Mouse (Mus musculus) retina, postnatal 1 day (tissue): ENCODE measurements around the gene Foxn3.

Source experiments
- DNase-seq: peaks from one replicate; pipeline ENCODE4 v3.0.0-alpha.2; 2012

Gene Foxn3

DNA sequence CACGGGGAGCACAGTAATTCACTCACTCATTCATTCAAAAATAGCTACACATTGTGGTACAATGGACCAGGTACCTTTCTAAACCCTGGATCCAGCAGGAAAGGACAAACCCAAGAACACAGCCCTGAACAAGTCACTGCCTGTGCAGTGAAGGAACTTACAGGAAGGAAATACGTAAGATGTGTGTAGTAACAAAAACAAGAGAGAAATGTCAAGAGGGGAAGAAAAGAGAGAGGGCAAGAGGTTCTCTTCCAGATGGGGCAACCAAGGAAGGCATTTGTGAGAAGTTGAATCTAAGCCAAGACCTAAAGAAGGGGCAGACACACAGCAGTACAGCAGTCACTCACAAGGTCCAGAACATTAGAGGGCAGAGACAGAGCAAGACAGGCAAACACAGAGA lies 243.5 kb downstream of the Foxn3 start:
- DNase-seq, result no peak

DNA sequence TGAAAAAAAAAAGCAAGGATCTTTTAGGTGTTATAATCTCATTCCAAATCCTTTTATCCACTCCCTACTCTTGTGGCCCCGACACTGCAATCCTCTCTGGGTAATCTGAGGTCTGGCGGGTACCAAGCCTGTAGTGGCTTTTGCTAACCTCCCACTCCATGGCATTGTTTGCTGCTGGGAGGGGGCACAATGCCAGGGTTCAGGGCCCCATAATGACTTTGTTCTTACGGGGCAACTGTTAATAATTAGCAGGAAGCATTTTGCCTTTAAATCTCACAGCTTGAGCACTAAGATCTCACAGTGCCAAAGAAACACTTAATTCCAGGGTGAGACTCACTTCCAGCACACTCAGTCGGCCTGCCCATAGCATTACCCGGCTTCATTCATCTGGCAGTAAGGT lies 244.2 kb downstream of the Foxn3 start:
- no peak for DNase-seq

GRCm38 (mm10) chr12:99315931-99316330 lies 247.5 kb downstream of the Foxn3 start:
- DNase-seq, result no peak

GRCm38 (mm10) chr12:99314817-99315216 lies 248.6 kb downstream of the Foxn3 start:
- DNase-seq, result no peak

GRCm38 (mm10) chr12:99311303-99311702 lies 252.1 kb downstream of the Foxn3 start:
- DNase-seq, result peak; percentile 63

GRCm38 (mm10) chr12:99309937-99310336 lies 253.4 kb downstream of the Foxn3 start:
- no peak for DNase-seq

DNA sequence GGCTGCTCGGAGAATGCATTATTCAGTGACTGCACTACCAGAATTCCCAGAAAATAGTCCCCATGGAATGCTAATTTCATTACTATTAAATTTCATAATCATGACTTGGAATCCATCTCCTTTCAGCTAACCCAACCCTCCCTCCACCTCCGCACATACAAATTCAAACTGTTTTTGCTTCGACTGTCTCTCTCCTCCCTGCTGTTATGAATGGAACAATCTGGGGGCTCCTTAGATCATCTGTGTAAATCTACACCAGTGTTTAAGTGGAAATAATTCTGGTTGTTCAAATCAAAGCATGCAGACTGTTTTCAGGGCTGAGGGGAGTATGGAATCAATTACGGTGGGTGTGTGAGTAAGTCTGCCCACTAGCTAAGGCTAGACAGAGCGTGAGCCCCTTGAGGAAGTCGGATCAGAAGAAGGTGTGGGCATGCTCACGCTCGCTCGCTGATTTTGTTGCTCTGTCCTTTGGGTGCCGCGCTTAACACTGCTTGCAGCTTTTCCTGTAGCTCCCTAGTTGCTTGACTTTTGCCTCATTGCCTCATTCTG lies 254.8 kb downstream of the Foxn3 start:
- no peak for DNase-seq

DNA sequence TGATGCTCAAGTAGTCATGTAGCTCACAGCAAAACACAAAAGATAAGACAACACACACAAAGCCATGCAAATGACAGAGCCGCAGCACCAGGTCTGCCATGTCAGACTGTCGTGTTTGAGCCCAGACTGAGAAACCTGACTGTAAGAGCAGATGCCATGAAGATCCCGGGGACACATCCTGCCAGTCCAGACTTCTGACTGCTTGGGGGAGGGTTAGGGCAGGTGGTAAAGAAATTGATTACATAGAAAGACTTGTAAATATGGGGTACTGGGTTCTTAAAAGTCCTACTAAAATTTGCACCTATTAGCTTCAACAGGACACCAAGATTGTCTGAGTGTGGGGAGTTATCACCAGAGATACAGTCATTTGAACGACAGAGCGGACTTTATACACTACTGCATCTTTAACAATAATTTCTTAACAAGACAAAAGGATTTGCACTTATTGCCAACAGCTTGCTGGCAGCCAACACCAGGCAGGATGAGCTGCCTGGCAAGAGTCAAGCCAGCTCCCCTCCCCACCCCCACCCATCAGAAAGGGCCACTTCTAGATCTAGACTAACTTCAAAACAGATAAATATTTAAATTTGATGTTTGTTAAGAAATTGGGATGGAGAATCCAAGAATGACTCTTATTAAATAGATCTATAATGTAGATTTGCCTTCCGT lies 256.7 kb downstream of the Foxn3 start:
- no peak for DNase-seq

DNA sequence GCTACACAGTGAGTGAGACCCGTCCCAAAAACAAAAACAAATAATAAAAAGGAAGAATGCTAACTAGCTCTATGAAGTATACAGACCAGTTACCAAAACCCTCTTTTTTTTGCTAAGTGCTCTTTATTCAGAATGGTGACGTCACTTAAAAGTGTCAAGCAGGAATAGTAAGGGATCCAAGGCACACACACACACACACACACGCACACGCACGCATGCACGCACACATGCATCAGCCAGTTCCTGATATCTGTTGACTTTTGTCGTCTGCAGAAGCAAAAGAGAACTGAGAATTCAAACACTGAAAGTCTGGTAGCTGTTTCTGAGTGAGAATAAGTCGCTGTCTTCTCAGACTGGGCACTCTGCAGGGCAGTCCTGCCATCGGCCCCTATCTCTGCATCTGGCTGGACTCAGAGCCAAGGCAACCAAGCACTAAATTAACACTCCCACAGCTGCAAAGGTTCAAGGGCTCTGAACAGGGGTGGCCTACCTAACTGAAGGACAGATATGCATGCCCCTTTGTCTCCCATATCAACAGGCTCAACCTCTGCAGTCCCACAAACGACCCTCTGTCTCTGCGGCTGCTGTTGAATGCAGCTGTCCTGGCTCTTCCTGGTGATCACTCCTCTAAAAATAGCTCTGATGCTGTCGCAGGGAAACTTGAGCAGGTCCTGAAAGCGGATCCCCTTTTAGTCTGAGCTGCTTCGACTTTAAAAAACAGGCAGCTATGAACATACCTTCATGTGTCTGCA lies 257.4 kb downstream of the Foxn3 start:
- DNase-seq, result peak; percentile 52

DNA sequence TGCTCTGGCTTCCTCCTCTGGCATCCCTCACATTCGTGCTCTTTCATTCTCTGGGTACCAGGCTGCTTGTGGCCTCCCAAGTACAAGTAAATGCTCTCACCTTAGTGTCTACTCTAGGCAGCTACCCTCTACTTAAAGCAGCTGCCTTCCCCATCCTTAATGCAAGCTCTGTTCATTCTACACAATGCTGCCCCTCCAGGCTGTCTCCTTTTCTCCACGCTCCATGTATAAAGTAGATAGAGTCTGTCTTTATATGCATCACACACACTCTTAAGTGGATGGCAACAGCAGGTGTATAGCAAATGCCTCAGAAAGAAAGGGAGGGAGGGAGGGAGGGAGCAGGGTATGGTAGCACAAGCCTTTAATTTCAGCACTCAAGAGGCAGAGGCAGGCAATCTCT lies 258.1 kb downstream of the Foxn3 start:
- DNase-seq, result no peak

DNA sequence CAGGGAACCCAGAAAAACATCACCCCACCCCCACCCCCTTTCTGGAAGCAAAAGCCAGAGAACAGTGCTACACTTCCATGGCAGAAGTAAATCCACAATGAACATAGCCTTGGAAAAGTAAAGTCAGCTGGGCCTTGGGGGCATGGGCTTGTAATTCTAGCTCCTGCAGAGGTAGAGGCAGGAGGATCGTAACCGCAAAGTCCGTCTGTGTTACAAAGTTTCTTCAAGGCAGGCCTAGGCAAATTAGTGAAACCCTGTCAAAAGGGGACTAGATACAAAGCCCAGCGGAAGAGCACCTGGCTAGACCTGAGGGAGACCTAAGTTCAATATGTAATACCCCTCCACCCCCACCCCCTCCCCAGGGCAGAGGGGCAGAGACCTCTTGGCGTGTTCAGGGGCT lies 259.3 kb downstream of the Foxn3 start:
- no peak for DNase-seq

GRCm38 (mm10) chr12:99303581-99303980 lies 259.8 kb downstream of the Foxn3 start:
- no peak for DNase-seq

DNA sequence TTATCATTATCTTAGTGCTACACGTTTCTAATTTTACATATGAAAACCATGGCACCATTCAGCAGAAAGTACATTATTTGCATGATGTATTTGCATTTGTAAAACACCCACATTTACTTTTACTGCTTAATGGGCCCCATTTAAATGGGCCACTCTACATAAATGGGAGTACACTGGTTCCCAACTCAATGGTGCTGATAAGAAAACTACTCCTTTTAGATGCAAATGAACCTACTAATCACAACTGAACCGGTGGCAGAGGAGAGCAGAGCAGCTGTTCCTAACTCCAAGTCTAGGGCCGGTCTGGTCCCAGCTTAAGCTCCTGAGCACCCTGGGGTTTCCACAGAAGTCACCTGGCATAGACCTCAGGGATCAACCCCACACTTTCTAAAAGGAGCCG lies 263.5 kb downstream of the Foxn3 start:
- DNase-seq, result no peak

DNA sequence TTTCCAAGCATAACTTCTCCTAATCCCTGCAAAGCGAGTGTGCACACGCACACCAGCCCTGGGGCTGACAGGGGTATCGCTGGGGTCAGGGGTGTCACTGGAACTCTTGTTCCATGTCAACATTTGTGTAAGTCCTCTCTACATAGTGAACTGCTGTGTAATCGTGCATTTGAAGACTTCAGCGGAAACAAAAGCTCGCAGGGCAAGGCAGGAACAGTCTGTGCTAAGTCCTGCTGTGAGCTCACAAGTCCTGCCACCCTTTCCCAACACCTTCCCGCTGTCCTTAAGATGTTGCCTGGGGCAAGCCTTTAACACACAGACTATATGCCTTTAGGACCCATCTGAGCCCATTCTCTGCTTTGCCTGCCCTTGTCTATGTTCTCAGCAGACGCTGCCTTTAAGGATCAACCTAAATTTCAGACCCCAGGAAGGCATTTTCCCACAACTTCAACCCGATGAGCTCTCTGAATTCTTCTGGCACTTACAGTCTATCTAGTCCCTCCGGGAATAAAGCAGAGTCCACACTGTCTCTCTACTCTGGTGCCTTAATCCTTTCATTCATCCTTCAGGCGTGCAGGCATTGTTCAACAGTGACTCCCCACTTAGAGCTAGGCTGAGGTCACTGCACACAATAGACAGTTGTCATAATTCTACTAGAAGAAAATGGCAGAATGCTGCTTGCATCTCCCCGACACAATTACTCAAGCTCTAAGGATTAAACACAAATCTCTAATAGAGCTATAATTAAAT lies 264.4 kb downstream of the Foxn3 start:
- peak; percentile 77 for DNase-seq

DNA sequence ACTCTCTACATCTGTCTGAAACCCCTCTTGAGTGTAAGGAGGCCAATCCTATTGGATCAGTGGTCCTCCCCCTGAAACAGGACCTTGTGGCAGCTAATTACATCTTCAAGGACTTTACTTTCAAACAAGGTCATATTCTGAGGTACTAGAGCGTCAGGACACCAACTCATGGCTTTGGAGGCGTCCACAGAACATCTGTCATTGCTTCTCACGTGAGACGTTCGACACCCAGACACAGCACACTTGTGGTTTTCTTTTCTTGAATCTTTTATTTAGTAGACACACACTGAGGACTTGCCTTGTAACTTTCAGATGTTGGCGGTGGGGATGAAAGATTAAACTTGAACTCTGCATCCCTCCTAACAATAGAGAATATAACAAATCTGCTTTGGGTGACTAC lies 265.1 kb downstream of the Foxn3 start:
- DNase-seq, result no peak

DNA sequence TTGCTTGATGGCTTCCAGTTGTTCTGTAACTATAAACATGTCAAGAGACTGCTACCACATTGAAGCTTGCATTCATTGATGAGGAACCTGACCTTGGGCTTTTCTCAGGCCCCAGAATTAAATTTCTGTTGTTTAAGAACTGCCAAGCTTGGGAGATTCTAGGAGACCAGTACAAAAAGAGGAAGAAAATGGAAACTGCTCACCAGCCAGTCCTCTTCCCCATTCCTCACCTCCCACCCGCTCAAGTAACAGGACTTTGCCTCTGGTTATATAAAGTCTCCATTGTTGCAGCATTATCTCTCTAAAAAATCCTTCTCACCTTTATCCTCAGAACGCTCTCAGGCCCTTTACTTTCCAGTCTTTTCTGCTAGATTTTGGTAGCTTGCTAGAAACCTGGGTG lies 265.6 kb downstream of the Foxn3 start:
- no peak for DNase-seq

DNA sequence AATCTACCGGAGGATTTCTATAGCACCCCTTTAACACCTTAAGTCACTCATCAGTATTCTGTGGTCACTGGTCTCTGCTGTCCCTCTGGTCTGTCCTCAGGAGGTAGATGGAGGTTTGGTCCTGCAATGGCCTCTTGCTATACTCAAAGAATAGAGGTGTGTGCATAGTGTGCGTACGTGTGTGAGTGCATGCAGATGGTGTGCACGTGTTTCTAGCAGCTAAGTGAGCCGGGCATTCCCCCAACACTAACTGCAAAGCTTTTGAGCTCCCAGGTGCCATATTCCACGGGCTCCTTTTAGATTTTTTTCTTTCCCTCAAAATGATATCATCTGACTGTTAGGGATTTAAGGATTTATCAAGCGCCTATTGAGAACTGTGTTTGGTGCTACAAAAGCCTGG lies 269.9 kb downstream of the Foxn3 start:
- DNase-seq, result no peak

GRCm38 (mm10) chr12:99292152-99292551 lies 271.2 kb downstream of the Foxn3 start:
- DNase-seq, result peak; percentile 45

- DNase-seq, result no peak
These were observed 276.3 kb downstream of the Foxn3 start for GRCm38 (mm10) chr12:99287081-99287480.

DNA sequence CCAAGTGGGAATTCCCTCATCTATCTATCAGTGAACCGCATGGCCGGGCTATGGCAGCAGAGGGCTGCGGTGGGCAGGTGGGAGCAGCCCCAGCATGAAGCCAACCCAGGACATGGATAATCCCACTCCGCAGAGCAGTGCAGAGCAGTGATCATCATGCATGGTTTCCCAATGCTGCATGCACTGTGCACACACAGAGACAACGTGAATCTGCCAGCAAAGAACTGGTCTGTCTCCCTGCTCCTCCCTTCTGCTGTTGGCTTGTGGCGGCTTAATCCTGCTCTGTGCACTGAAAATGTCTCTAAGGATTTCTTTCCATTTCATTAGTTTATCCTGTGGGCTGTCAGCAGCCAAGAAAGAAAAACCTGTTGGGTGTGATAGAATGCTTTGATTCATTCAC lies 276.7 kb downstream of the Foxn3 start:
- peak; percentile 78 for DNase-seq

DNA sequence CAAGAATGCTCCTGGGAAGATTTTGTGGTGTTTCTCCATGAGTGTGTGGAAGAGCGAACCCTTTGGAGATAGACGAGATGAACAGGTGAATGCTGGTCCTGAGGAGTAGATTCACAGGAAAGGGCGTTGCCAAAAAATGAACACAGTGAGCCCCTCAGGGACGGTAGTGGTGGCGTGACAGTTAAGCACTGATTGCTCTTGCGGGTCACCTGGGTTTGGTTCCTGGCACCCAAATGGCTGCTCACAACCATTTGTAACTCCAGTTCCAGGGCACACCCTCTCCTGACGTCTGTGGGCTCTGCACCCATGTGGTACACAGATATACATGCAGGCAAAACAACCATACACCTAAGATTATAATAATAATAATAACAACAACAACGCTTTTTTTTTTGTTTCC lies 277.7 kb downstream of the Foxn3 start:
- no peak for DNase-seq

DNA sequence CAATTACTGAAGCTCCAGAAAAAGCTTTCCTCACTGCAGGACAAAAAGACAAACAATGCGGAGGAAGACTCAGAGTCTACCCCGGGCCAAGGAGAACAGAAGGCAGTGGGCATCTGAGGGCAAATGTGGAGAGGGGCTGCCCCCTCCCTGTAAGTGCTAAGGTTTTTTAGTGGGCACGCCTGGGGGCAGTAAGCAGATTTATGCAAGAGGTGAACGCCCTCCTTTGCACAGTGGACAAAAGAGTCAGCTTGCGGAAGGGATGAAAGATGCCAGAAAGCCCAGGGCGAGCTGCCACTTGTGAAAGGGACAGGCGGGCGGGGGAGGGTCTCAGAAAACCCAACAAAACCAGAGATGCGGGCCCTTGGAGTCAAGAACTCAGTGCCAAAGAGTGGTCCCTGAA lies 278.2 kb downstream of the Foxn3 start:
- DNase-seq, result peak; percentile 78

DNA sequence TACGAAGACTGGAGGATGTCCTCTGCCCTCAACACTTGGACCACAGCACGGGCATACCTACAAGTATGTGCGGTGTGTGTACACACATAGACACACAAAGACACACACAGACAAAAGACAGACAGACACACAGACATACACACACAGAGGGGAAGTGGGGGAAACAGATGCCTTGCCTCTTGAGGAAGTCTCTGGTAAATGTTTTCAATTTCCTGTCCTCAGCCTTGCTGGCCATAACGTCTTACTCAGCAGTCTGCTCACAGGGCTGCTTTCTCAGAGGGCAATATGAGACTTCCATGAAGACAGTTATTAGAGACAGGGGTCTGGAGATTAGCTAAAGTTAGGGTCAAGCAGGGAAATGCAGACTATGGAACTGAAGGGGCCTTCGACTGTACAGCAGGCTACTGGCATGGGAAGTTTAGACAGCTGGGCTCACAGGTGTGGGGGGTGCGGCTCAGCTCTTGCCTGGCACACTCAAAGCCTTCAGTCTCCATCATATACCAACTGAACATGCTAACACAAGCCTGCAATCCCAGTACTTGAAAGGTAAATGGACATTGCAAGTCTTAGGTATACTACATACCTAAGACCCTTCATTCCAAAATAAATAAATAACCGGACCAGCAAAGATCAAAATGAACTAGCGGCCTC lies 278.8 kb downstream of the Foxn3 start:
- no peak for DNase-seq
